Mouse (Mus musculus): Measurements from ENCODE around the gene Ttc37.

DNA sequence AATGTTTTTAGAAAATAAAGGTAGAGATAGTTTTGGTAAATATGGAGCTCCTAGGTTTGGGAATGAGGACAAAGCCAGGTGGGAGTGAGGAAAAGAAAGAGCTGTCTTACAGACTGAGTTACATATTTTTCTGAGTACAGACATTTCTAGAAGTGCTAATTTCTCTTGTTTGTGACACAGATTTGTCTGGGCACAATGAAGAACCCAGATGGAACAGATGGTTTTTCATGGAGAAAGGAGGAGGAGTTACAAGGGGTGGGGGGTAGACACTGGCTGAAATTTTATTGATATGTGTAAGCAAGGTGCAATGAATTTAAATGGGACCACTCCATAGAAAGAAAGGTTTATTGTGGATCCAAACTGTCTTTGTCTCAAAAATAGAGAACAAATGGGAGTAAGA, 96.4 kb downstream of the Ttc37 start:
- TF ChIP-seq CTCF (IDR thresholded peaks at IDR 0.05), result no peak
- no peak for TF ChIP-seq EP300 (IDR thresholded peaks at IDR 0.05)

Measured in lung, postnatal 0 days (tissue).